Mouse (Mus musculus) urinary bladder, postnatal 4 days (tissue): Measurements from ENCODE around the gene Adgrl3.

Experiments used
- DNase-seq, 2 experiments: peaks; one replicate each; pipeline ENCODE4 v3.0.0; 2021 to 2022; ENCODE audit warnings: low spot score in 2 of 2

Adgrl3 gene

GRCm38 (mm10) chr5:81653941-81654340, 634.0 kb downstream of the Adgrl3 start:
- no peak for DNase-seq

GRCm38 (mm10) chr5:81661611-81662390, 641.9 kb downstream of the Adgrl3 start:
- DNase-seq = no peak

DNA sequence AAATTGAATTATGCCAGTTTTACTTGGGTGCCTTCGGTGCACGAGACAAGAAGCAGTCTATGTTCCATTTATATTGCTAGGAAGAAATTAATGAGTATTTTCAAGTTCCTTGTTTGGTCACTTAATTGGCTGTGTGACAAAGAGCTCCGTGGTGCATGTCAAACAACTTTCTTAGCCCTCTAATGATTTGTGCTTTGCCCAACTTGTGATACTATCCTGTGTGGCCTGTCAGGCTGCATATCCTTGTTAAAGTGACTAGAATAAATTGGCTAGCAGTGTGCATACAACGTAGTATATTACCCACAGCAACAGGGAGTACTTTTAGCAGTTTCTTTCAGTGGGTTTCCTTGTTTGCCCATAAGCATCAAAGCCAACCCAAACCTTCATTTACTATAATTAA, 651.1 kb downstream of the Adgrl3 start:
- DNase-seq = no peak

DNA sequence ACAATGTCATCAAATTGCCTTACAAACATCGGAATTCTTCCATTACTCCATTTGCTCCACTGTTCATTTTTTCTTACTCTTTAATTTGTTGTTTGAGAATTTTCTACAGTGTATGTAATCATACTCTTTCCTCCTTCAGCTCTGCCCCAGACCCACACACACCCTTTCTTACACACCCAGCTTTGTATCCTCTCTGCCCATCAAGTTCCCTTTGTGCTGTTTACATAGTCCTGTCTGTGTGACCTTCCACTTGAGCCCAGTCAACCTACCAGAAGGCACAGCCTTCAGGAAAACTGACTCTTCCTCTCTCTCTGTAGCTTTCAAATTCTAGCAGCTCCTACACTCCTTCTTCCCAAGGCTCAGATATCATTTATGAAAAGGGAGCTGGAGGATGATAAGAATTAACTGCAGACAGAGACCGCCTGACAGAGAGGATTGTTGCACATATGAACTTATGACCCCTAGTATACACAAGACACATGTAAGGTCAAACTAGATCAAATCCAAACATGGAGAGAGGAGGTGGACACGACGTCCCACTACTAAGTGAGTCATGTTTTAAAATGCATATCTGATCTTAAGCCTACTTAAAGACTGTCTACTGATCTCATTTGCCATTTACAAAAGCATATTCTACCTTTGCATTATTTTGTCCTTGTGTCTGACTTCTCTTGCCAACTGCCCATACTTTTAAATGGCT, 654.5 kb downstream of the Adgrl3 start:
- no peak for DNase-seq

GRCm38 (mm10) chr5:81674975-81675371, 655.0 kb downstream of the Adgrl3 start:
- no peak for DNase-seq

DNA sequence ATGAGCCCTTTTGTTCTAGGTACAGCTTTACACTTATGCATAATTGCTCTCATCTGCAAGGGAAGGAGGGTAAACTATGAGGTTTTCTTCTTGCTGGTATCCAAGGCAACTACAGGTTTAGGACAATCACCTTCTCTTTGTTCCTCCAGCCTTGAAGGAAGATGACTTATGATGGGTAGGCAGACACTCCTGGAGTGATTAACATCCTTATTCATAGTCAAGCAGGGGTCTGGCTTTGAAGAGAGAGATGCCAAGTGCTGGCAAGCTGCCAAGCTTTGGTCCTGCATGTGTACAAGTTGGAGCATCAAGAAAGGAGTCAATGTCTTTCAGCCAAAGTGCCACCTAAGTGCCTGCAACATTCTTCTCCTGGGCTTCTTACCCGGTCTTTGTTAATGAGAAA, 657.0 kb downstream of the Adgrl3 start:
- DNase-seq = no peak

- no peak for DNase-seq
These were observed 666.3 kb downstream of the Adgrl3 start for GRCm38 (mm10) chr5:81686206-81686605.

- peak in 1 of 2 experiments; percentile 22 for DNase-seq
These were observed 666.9 kb downstream of the Adgrl3 start for GRCm38 (mm10) chr5:81686845-81687244.

GRCm38 (mm10) chr5:81729620-81730019, 709.7 kb downstream of the Adgrl3 start:
- no peak for DNase-seq

DNA sequence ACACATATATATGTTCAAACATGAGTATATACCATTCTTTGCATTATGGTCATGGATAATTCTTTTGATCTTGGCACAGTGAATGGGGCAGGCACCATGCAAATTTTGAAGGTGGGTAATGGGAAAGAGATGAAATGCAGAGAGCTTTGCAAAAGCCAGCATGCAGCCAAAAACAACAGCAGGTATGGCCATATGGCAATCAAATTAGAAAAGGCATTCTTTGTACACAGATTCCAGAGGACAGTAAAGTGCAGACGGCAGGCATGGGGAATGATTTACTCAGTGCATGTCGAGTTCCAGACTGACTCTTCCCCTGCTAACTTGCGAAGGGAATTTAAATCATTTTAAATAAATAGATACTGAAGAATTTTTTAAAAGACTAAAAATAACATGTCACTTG, 716.1 kb downstream of the Adgrl3 start:
- no peak for DNase-seq

GRCm38 (mm10) chr5:81738286-81739032, 718.5 kb downstream of the Adgrl3 start:
- DNase-seq = no peak

DNA sequence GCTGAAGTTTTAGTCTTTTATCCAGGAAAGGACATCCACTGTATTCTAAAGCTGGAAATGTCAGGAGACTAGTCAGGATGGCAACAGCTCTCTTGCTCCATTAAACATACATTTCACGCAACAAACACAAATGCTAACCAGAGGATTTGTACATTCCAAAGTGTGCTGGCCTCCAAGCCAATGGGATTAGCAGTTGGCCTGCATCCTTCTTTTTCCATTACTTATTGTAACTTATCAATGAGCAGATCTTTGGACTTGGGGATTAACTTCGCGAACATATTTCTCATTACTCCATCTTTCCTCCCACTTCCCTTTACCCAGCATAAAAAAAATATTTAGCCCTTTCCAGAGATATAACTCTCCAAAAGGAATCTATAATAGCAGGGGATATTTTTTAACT, 732.5 kb downstream of the Adgrl3 start:
- DNase-seq = no peak

DNA sequence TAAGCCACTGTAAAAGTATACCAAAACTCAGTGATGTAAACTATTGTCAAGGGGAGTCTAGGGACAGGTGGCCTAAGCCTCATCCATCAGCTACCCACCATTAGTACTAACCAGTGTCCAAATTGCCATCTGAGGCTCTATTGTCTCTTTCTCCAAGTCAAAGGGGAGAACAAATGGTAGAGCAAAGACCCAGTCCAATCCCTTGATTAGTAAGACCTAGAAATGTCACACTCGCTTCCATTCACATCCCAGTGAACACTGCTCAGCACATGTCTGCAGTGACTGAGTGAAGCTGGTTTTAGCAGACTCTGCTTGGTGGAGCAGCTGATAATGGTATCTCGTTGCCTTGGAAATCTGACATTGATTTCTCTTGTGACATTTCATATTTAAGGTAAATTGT, 735.8 kb downstream of the Adgrl3 start:
- DNase-seq = no peak

- no peak for DNase-seq
These were observed 737.3 kb downstream of the Adgrl3 start for GRCm38 (mm10) chr5:81757093-81757725.

GRCm38 (mm10) chr5:81776234-81776633, 756.3 kb downstream of the Adgrl3 start:
- DNase-seq = no peak

DNA sequence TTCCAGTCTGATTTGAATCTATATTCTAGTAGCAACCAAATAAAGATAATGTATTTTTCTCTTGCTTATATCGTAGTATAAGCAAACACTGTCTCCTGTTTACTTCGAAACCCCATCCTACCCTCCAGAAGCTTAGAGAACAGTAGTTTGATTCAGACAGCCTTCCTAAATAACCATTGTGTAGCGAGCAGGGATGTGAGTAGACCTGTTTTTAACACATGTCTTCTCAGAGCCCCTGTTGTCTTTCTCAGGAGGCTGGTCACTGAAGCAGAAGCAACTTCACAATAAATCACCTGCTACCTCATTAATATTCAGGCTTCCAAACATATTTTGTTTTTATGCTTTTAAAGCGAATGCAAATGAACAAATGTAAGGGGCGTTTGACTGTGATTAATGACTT, 756.8 kb downstream of the Adgrl3 start:
- no peak for DNase-seq

DNA sequence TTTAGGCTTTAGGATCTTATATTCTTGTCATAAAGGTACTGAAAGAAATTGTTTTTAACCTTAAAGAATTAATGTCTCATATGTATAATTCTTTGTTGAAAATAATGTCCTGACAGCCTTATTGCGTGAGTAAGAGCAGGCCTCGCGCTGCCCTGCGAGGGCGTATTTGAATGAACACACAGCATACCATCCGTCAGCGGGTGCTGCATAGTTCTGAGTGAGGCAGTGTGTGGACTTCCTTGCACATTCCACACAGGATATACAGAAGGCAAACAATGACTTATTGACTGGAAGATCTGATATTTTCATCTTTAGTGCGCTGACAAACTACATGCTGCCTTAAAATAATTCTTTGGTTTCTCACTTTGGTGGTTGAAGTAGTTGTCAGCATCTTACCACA, 764.8 kb downstream of the Adgrl3 start:
- DNase-seq = no peak

- DNase-seq = no peak
These were observed 770.8 kb downstream of the Adgrl3 start for GRCm38 (mm10) chr5:81790710-81791109.

DNA sequence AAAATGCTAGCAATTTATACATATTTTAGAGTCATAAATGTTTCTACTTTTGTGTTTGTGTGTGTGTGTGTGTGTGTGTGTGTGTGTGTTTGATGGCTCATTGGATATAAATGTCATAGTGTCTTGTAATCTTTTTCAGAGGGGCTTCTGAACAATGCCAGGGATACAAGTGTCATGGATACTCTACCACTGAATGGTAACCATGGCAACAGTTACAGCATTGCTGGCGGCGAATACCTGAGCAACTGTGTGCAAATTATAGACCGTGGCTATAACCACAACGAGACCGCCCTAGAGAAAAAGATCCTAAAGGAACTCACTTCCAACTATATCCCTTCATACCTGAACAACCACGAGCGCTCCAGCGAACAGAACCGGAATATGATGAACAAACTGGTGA, 774.2 kb downstream of the Adgrl3 start:
- DNase-seq = no peak

DNA sequence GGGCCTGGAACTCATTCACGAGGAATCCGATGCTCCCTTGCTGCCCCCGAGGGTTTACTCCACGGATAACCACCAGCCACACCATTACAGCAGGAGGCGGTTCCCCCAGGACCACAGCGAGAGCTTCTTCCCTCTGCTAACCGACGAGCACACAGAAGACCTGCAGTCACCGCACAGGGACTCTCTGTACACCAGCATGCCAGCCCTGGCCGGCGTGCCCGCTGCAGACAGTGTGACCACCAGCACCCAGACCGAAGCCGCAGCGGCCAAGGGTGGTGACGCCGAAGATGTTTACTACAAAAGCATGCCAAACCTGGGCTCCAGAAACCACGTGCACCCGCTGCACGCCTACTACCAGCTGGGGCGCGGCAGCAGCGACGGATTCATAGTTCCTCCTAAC, 774.7 kb downstream of the Adgrl3 start:
- DNase-seq = no peak

DNA sequence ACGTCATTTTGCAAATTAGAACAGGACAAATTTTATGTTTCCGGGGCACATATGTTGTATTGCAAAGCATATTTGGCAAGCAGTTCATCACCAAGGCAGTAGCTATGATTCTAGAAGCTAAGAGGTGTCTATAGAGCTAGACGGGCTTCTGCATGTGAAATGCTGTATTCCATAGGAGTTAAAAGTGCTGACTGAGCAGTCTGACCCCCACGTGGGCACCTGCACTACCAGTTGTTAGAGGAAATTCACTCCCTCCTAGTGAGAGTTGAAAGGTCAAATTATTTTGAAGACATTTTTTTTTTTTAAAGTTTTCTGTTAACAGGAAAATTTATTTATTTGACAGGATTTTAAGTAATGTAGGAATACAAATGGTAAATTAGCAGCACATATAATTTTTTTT, 776.2 kb downstream of the Adgrl3 start:
- DNase-seq = no peak

DNA sequence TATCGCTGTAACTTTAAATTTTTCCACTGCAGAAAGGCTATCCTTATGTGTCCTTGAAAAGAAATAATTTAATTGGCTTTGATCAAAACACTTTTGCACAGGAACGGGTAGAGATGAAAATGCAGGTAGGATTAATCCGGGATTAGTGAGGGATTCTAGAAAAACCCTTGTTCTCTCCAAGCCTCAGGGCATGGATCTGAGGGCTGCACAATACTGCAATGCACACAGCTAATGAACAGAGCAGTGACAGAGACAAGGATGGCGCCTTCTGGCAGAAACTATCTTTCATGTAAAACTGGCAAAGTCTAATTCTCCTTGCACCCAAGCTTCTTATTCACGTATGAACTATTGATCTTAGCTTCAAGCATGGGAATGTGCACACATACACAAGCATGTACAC, 791.0 kb downstream of the Adgrl3 start:
- no peak for DNase-seq
